Mouse (Mus musculus) CD8-positive naive resting alpha-beta T cell, adult 2 months (primary cell): Measurements from ENCODE around the gene Urgcp.

ENCODE experiments used
- DNase-seq, 2 experiments: peaks; one replicate each; pipeline ENCODE4 v3.0.0; 2022; ENCODE audit warnings: low read depth in 2 of 2, low spot score in 2 of 2

Urgcp gene

DNA sequence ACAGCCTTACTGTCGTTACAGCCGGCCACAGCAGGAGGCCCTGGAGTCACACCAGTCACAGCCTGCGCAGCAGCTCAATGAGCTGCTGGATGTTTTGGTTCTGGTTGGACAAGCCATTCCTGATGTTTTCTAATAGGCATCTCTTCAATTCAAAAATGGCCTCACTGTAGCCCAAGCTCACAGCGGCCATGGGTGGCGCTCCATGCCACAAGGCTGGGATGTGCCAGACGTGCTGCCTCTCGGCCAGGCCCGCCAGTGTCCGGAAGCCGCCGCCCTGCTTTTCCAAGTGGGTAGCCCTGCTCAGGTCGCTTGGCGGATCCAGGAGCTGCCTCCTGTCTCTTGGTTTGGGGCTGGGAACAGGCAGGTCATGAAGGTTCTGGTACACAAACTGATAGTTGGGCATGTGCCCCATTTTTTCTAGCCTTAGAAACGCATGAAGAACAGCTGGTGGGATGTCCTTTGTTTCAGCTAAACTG lies 46.5 kb downstream of the Urgcp start, which contains the start of gene Mrps24:
TSS of gene Mrps24 (minus strand) at position 51 of the 476 bp plus-strand sequence.
- no peak for DNase-seq

DNA sequence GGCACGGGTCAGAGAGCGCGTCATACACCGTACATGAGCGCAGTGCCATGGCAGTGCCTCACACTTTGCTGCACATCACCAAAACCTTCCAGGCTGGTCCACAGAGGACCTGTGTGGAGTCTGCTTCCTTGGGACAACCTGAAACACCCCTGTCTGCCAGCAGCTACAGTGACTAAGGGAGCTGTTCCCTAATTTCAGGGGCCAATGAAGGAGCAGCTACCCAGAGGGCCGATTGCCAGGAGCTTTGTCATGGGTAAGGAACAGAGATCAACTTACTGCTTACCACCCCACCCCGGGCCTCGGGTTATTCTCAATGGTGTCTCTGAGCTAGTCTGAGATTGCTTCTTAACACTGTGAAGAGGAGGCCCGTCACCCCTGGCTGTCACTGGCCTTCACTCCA lies 47.0 kb downstream of the Urgcp start:
- no peak for DNase-seq

GRCm38 (mm10) chr11:5707530-5708353 lies 54.4 kb downstream of the Urgcp start:
- DNase-seq = peak; percentile 73 to 80

DNA sequence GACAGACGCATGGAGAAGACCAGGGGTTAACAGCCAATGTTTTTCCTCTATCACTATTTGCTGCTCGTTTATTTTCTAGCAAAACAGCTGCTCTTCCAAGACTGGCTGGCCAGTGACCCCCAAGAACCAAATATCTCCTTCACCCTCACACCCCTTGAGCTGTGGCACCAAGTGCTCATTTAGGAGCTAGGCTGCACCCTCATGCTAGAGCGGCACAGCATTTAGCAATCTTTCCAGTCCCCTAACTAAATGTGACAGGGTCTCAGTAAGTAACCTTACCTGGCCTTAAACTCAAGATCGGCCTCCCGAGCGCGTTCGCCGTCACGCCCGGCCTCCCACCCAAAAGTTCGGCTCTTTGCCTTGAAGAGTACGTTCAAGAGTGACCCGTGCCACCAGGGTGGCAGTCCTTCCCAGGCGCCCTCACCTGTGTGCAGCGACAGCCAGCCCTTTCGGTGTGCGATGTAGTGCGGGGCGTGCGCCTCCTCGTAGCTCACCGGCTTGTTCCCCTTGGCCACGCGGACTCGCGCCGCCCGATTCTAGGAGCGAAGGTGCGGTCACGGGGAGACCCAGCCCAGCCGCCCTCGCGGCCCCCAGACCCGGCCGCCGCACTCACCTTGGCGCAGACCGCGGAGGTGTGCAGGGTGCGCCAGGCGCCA lies 55.2 kb downstream of the Urgcp start:
- DNase-seq = peak; percentile 40 to 53

DNA sequence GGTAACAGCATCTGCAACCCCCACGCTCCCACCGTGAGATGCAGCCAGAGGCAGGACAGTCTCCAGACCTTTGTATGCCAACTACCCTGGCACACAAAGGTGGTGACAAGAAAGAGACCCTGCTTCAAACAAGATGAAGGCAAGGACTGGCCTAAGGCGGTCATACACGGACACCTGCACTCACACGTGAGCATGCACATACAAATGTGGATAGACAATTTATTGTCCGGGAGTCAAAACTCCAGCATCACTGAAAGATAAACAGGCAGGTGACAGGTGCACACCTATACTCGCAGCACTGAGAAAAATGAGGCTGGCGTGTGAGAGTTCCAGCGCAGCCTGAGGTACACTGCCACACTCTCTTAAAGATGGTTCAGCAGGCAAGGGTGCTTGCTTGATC lies 56.2 kb downstream of the Urgcp start:
- DNase-seq = no peak

- no peak for DNase-seq
These were observed 58.8 kb downstream of the Urgcp start for GRCm38 (mm10) chr11:5703341-5703740.

- DNase-seq = no peak
These were observed 59.2 kb downstream of the Urgcp start for GRCm38 (mm10) chr11:5702957-5703332.

- DNase-seq = no peak
These were observed 59.8 kb downstream of the Urgcp start for GRCm38 (mm10) chr11:5702271-5702956.

- no peak for DNase-seq
These were observed 60.4 kb downstream of the Urgcp start for GRCm38 (mm10) chr11:5701821-5702220.

GRCm38 (mm10) chr11:5701300-5701699 lies 60.9 kb downstream of the Urgcp start:
- DNase-seq = no peak

DNA sequence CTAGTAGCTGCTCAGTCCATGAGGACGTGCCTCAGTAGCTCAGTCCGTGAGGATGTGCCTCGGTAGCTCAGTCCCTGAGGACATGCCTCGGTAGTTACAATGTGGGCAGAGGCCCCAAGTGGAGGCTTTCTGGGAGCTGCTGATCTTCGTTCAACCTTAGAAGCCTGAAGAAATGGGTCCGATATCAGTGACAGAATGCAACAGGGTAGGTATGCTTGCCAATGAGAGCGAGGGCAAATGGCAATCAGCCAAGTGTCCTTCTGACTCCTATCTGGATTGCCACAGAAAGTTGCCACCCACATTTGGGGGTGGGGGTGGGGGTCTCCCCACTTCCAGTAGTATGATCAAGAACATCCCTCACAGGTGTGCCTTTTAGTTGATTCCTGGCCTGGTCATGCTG lies 61.4 kb downstream of the Urgcp start:
- DNase-seq = no peak

GRCm38 (mm10) chr11:5691775-5692174 lies 70.4 kb downstream of the Urgcp start:
- DNase-seq = peak in 1 of 2 experiments; percentile 14

DNA sequence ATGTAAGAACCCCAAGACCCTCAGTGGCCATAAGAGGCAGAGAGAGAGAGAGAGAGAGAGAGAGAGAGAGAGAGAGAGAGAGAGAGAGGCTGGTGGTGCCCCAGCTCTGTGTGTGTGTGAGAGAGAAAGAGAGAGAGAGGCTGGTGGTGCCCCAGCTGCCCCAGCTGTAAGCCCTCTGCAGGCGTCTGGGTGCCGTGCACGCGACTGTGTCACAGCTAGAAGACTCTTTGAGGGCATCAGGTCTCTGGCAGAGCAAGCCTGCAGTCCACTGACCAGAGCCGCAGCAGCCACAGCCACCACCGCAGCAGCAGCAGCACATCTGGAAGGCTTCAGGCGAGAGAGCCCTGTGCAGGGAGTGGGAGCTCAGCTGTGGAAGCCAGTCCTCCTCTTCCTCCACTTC lies 77.9 kb downstream of the Urgcp start:
- no peak for DNase-seq

DNA sequence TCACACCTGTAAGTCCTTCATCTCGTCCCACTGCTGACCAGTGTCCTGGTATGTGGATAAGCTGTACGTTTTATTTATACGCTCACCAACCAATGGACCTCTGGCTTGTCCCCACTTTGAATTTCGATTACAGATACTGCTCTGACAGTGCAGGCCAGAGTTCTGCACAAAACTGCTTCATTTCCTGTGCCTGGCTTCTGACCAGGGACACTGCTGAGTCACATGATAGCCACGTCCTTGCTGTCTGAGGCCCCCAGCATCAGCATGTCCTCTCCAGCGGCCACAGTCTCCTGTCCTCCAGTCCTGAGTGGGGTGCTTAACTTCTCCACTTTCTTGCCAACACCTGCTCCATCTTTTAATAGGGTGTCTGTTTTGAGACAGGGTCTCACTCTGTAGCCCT lies 79.6 kb downstream of the Urgcp start:
- no peak for DNase-seq
